Mouse (Mus musculus) C2C12 (cell line): ENCODE results near the gene Haspin. TPM values are rescaled to one million over a fixed set of nuclear protein-coding genes. Genes with fewer than 3 reads are reported as not detected.

ENCODE experiments used
- H3K27me3 ChIP-seq: one replicate; pipeline ENCODE4 v1.6.1; 2011; ENCODE audit not compliant: control insufficient read depth, insufficient read depth, insufficient read length
- H3K36me3 ChIP-seq: one replicate; pipeline ENCODE4 v1.6.1; 2011; ENCODE audit not compliant: control insufficient read depth, insufficient read depth
- H3K4me3 ChIP-seq: one replicate; pipeline ENCODE4 v1.5.1; 2011; ENCODE audit warnings: mild to moderate bottlenecking, control low read depth; ENCODE audit not compliant: poor library complexity, insufficient read depth, severe bottlenecking
- H3K79me2 ChIP-seq: one replicate; pipeline ENCODE4 v1.6.1; 2011; ENCODE audit not compliant: control insufficient read depth, insufficient read depth
- H3K79me3 ChIP-seq: one replicate; pipeline ENCODE4 v1.6.1; 2011; ENCODE audit warnings: low read depth, control low read depth
- H3ac ChIP-seq: one replicate; pipeline ENCODE3; 2011; ENCODE audit warnings: low read depth; ENCODE audit not compliant: control insufficient read depth, insufficient read length
- CEBPB ChIP-seq: IDR thresholded peaks from one replicate; pipeline ENCODE4 v1.6.1; 2011; ENCODE audit warnings: low read depth, mild to moderate bottlenecking, control low read depth, moderate library complexity
- CTCF ChIP-seq: IDR thresholded peaks from one replicate; pipeline ENCODE4 v1.5.1; 2011; ENCODE audit not compliant: control insufficient read depth, insufficient read depth, insufficient read length
- FOSL1 ChIP-seq: IDR thresholded peaks from one replicate; pipeline ENCODE4 v1.8.0; 2011; ENCODE audit warnings: mild to moderate bottlenecking, low read length; ENCODE audit not compliant: poor library complexity, insufficient read depth, severe bottlenecking
- MAX ChIP-seq: IDR thresholded peaks from one replicate; pipeline ENCODE4 v1.6.1; 2011; ENCODE audit warnings: mild to moderate bottlenecking, control low read depth
- MYOD1 ChIP-seq: IDR thresholded peaks from one replicate; pipeline ENCODE4 v1.6.1; 2011; ENCODE audit warnings: low read depth; ENCODE audit not compliant: control insufficient read depth, insufficient read length
- MYOG ChIP-seq: IDR thresholded peaks from one replicate; pipeline ENCODE4 v1.6.1; 2011; ENCODE audit not compliant: control insufficient read depth, insufficient read length; ENCODE audit errors: extremely low read depth
- USF1 ChIP-seq: IDR thresholded peaks from one replicate; pipeline ENCODE4 v1.6.1; 2011; ENCODE audit warnings: low read depth, mild to moderate bottlenecking, control low read depth, moderate library complexity
- polyA plus RNA-seq: library from polyadenylated mRNA; unstranded; fragments of >200 nt; fragmentation: generic; extraction: Trizol; gene quantifications from one replicate; pipeline ENCODE4 v1.2.1, GENCODE M21; 2012; ENCODE audit warnings: missing spikeins

The Haspin gene
- polyA plus RNA-seq, 1 experiment, result 9.4 TPM

DNA sequence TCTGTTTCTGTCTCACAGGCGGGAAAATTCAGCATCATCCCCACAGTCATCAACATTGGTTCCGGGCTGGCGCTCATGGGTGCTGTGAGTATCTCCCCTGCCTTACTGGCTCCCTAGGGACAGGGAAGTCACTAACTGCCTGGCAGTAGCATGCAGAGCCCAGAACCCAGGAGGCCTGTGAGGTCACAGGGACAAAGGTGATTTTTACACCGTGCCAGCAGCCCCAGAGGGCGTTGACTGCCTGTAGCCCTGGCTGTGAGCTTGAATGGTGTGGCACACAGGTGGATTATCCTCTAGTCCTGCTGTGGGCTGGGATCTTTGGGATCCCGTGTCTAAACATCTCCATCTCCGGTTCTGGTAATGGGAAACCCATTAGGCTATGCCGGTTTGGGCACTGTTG lies 30.0 kb upstream of the Haspin start:
- Histone ChIP-seq H3K27me3 (no peaks in the 10 kb centered on the region), H3ac (no peak overlapping the region), H3K79me3 (peaks cover 14% of the 10 kb centered on the region), H3K36me3 (peaks cover 11% of the 10 kb centered on the region), H3K79me2 (peaks cover 21% of the 10 kb centered on the region), H3K4me3 (no peak overlapping the region)
- TF ChIP-seq MYOD1, result no peak
- TF ChIP-seq MYOG, result no peak
- TF ChIP-seq MAX, result no peak
- TF ChIP-seq CEBPB, result no peak
- TF ChIP-seq FOSL1, result no peak
- no peak for TF ChIP-seq USF1
- no peak for TF ChIP-seq CTCF

DNA sequence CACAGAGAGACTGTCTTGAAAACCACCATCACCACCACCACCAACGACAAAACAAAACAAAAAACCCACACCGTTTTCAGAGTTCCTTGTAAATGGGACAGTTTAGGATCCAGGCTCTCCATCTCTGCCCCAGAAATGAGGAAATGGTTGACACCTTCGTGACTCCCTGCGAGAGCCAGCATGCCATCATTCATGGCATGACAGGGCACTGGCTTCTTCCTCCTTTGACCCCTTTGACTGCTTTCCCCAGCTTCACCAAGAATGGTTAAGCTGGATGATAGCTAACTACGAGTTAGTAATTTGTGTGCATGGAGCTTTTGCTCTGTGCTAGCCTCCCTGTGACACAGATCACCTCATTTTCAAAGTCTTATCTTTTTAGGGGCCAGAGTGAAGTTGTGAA lies 24.2 kb upstream of the Haspin start:
- H3K4me3 ChIP-seq, result no peak overlapping the region
- no peaks in the 10 kb centered on the region for H3K27me3 ChIP-seq
- no peak for TF ChIP-seq CEBPB
- H3K79me3 ChIP-seq, result no peaks in the 10 kb centered on the region
- H3ac ChIP-seq, result no peak overlapping the region
- no peaks in the 10 kb centered on the region for H3K36me3 ChIP-seq
- no peaks in the 10 kb centered on the region for H3K79me2 ChIP-seq

DNA sequence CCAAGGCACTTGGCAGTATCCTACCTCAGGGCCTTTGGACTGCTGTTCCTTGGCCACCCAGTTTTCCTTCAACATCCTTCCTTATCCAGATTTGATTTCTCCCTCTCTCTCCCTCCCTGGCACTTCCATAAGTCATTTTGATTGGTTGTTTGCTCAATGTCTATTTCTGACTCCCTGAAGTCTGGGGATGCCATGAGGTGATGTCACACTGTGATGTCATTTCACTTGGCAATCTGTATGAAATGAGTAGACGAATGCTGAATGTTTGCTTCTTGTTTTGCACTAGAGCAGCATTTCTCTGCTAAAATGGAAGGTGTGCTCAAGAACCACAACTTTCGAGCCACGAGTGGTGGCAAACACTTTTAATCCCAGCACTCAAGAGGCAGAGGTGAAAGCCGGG lies 23.5 kb upstream of the Haspin start:
- Histone ChIP-seq H3K27me3 (no peaks in the 10 kb centered on the region), H3ac (no peak overlapping the region), H3K79me2 (no peaks in the 10 kb centered on the region), H3K79me3 (no peaks in the 10 kb centered on the region), H3K4me3 (no peak overlapping the region), H3K36me3 (no peaks in the 10 kb centered on the region)
- TF ChIP-seq MYOD1, result no peak
- no peak for TF ChIP-seq MAX
- TF ChIP-seq CTCF, result no peak
- no peak for TF ChIP-seq CEBPB
- TF ChIP-seq USF1, result no peak
- no peak for TF ChIP-seq FOSL1
- TF ChIP-seq MYOG, result no peak

DNA sequence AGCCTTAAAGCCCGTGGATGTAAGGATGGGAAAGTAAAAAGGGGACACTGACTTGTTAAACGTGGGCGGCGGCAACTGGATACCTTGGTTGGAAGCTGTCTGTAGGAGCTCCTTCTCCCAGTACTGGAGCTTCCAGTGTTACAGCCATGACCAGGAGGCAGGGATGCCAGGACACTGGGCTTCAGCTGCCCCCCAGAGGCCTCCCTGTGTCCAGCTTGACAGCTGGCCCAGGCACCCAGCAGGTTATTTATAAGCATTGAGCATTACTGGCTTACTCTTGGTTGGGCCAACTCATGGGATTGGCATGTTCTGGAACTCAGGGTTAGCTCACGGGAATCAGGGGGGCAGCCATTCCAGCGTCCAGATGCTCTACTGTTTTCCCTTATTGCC lies 22.7 kb upstream of the Haspin start:
- Histone ChIP-seq H3K4me3 (no peak overlapping the region), H3K27me3 (no peaks in the 10 kb centered on the region), H3K79me2 (no peaks in the 10 kb centered on the region), H3K79me3 (no peaks in the 10 kb centered on the region), H3K36me3 (no peaks in the 10 kb centered on the region), H3ac (peak overlapping the region; percentile 95)
- TF ChIP-seq CTCF, result peak; percentile 56
- TF ChIP-seq USF1, result no peak
- TF ChIP-seq MYOD1, result peak; percentile 59
- TF ChIP-seq MYOG, result no peak
- peak; percentile 30 for TF ChIP-seq FOSL1
- TF ChIP-seq MAX, result peak; percentile 22
- TF ChIP-seq CEBPB, result no peak

DNA sequence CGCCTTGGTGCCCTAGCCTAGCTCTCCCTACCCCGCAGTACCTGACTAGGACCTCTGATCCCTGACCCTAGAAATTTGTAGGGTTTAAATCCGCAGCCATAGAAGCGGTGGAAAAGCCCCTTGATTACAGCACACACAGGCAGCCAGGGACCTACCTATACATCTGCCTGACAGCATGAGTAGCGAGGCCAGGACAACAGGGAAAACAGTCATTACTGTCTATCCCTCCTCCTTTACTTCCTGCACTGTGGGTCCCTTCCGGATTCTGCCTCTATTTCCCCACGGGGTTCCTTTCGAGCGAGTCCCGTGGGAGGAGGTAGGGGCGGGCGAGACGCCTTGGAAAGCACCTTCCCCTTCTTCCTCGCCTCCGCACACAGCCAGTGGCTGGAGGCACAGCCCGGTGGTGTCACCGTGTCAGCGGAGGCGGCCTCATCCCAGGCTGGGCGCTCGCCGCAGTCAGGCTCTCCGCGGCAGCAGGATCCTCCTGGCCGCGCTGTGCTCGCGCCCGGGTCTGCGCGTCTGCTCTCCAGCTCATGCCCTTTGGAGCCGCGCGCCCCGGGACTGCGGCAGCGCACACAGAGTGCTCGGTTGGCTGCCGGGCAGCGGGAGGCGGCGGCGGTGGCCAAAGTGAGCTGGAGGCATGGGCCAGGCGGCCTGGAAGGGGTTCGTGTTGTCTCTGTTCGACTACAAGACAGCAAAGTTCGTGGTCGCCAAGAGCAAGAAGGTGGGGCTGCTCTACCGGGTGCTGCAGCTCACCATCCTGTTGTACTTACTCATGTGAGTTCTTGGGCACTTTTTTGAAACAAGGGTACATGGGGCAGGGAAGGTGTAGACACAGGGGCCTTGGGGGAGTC lies 22.1 kb upstream of the Haspin start, which contains the start of gene P2rx5:
Gene P2rx5 (plus strand): TSS at position 465 of the 854 bp plus-strand sequence.
- no peaks in the 10 kb centered on the region for H3K27me3 ChIP-seq
- H3K36me3 ChIP-seq, result no peaks in the 10 kb centered on the region

DNA sequence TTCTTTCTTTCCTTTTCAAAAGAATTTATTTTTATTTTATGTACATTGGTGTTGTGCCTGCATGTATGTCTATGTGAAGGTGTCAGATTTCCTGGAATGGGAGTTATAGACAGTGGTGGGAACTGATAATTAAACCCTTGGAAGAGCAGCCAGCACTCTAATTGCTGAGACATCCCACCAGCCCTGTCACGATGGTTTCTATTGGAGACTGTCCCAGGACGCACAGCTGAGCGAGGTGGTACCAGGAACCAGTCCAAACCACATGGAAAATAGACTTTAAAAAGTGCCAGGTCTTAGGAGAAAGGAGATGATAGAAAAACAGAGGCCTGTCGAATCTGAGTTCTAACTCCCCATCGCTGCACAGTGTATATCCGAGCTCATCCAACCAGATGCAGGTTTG lies 17.0 kb upstream of the Haspin start:
- Histone ChIP-seq H3ac (no peak overlapping the region), H3K79me3 (no peaks in the 10 kb centered on the region), H3K27me3 (no peaks in the 10 kb centered on the region), H3K36me3 (no peaks in the 10 kb centered on the region), H3K4me3 (no peak overlapping the region), H3K79me2 (no peaks in the 10 kb centered on the region)
- TF ChIP-seq CTCF (no peak), MYOG (no peak), MYOD1 (no peak), MAX (no peak), USF1 (no peak), CEBPB (no peak), FOSL1 (no peak)

More for the DNA sequence above, 22.1 kb upstream of the Haspin start, which contains the start of gene P2rx5:
- no peak within 1 kb of the TSS for H3K4me3 ChIP-seq
- no peaks in the 10 kb centered on the region for H3K79me3 ChIP-seq
- TF ChIP-seq FOSL1, result no peak
- no peak for TF ChIP-seq CTCF
- peak within 1 kb of the TSS; percentile 95 for H3ac ChIP-seq
- no peaks in the 10 kb centered on the region for H3K79me2 ChIP-seq
